Mouse (Mus musculus) lung, adult 2 months (tissue): ENCODE results near the gene Clns1a.

ENCODE experiments used
- CTCF ChIP-seq: fragments of 200-500 bp; IDR thresholded peaks from 2 replicates; pipeline ENCODE4 v1.5.1; 2011; ENCODE audit warnings: mild to moderate bottlenecking, low read length, control low read depth; ENCODE audit not compliant: insufficient read depth
- POLR2A ChIP-seq: fragments of 200-500 bp; IDR thresholded peaks from 2 replicates; pipeline ENCODE4 v1.6.1; 2011; ENCODE audit warnings: low read depth, mild to moderate bottlenecking, control low read depth, low read length, borderline replicate concordance; ENCODE audit errors: extremely low read depth

- no peak for TF ChIP-seq POLR2A
- no peak for TF ChIP-seq CTCF
These were observed 34.0 kb downstream of the Clns1a start for GRCm38 (mm10) chr7:97730427-97730826.
